Mouse (Mus musculus): ENCODE data around the gene Tarbp2.

DNA sequence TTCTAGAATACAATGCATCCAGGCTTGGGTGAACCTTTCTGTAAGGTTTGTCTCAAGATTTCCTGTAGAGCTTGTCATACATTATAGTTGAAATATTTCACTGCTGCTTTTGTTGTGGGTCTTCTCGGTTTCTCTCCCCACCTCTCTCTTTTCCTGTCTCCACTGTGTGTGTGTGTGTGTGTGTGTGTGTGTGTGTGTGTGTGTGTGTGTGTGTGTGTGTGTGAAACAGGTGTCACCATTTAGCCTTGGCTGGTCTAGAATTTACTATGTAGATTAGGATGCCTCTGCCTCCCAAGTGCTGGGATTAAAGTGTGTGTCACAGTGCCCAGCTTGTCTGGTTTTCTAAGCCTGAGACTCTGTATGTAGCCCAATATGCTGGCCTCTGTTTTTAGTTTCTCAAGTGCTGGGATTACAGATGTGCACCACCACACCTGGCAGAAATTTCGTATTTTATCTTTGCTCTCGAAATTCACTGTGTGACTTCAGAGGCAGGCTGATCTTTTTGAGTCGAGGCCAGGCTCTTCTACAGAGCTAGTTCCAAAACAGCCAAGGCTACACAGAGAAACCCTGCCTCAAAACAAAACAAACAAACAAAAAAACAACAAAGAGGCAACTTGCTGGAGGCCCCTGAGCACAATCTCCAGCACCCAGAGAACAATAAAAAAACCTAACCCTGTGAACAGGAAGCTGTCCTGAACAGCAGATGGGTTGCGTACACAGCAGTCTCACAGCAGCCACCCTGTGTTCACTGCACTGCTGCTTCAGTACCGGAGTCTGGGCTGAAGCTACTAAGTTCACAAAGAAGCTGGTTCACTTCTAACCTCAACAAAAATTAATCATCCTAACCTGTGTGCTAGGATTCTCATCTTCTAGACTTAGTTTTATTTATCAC is 8.4 kb downstream of the Tarbp2 start:
- no peak for TF ChIP-seq POLR2A (IDR thresholded peaks at IDR 0.05; ENCODE audit: low read depth, low read length)
- no peak for TF ChIP-seq CTCF (IDR thresholded peaks at IDR 0.05; ENCODE audit: extremely low read depth, insufficient read length, insufficient replicate concordance, low read depth, low read length)

Measured in small intestine, adult 2 months (tissue).